Mouse (Mus musculus) embryonic fibroblast, embryonic 13.5 days (primary cell): ENCODE data around the gene Pcnt.

Experiments used
- CTCF ChIP-seq: IDR thresholded peaks from 2 replicates; pipeline ENCODE4 v1.5.1; 2011; ENCODE audit warnings: mild to moderate bottlenecking, control low read depth, low read length, moderate library complexity, borderline replicate concordance; ENCODE audit not compliant: insufficient read depth
- POLR2A ChIP-seq: IDR thresholded peaks from 2 replicates; pipeline ENCODE4 v1.6.1; 2011; ENCODE audit warnings: low read depth, mild to moderate bottlenecking, control low read depth, low read length, moderate library complexity

DNA sequence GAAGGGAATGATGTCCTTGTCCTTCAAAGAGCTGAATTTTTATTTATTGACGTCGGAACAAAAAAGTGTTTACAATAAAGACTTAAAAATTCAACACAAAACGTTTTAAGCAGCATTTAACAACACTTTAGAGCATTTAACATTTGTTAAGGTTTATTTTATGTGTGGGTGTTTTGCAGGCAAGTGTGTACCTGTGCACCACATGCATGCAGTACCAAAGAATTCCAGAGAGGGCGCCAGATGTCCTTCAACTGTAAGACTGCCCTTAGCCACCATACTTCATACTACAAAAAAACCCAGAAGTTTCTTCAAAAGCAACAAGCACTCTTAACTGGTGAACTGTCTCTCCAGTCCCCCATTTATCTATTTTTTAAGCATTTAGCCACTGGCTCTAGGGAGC lies 96.0 kb downstream of the Pcnt start:
- no peak for TF ChIP-seq CTCF
- TF ChIP-seq POLR2A: no peak
